Mouse (Mus musculus) bone marrow, adult 2 months (tissue): Measurements from ENCODE around the gene Rex1bd.

ENCODE experiments used
- CTCF ChIP-seq: fragments of 200-500 bp; IDR thresholded peaks from 2 replicates; pipeline ENCODE4 v1.5.1; 2011; ENCODE audit warnings: low read length, control low read depth; ENCODE audit not compliant: control insufficient read depth, insufficient read depth
- POLR2A ChIP-seq: fragments of 200-500 bp; IDR thresholded peaks from 2 replicates; pipeline ENCODE4 v1.6.1; 2011; ENCODE audit warnings: low read depth, mild to moderate bottlenecking, control low read depth, low read length, borderline replicate concordance; ENCODE audit not compliant: control insufficient read depth

DNA sequence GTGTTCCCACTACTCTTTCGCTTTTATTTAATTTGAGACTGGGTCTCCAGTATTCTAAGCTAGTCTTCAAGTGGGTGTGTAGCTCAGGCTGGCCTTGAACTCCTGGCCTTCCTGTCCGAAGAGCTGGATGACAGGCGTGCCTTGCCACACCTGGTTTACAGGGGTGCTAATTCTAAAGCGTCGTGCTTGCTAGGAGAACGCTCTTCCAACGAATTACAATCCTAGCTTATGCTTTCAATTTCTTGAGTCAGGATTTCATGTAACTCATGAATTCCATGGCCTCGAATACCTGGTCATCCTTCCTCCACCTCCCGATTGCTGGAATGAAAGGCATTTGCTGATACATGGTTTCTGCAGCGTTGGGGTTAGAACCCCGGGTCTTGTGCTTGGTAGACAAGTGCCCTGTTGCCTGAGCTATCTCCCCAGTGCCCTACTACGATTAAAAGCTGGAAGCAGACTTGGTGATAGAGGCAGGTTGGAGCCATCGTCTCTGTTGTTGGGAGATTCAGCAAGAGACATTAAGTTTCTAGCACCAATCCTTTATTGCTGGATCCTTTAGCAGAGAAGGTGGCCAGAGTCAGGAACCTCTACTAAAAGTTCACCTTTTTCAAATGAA, 21.7 kb upstream of the Rex1bd start:
- TF ChIP-seq POLR2A, result no peak
- TF ChIP-seq CTCF, result no peak
